Mouse (Mus musculus): Measurements from ENCODE around the gene Amhr2.

The Amhr2 gene

GRCm38 (mm10) chr15:102445146-102445545, at the start of gene Amhr2:
Gene Amhr2 (plus strand): TSS chr15:102445367.
- DNase-seq (ENCODE audit: low read depth, low spot score) = no peak

GRCm38 (mm10) chr15:102398629-102399028, 46.5 kb upstream of the Amhr2 start:
- DNase-seq (ENCODE audit: low read depth, low spot score) = no peak

- no peak for DNase-seq (ENCODE audit: low read depth, low spot score)
Observed at GRCm38 (mm10) chr15:102399229-102400221, 45.6 kb upstream of the Amhr2 start.

GRCm38 (mm10) chr15:102400476-102401045, 44.6 kb upstream of the Amhr2 start:
- DNase-seq (ENCODE audit: low read depth, low spot score) = no peak

- DNase-seq (ENCODE audit: low read depth, low spot score) = no peak
Observed at GRCm38 (mm10) chr15:102401278-102401677, 43.9 kb upstream of the Amhr2 start.

- DNase-seq (ENCODE audit: low read depth, low spot score) = no peak
Observed at GRCm38 (mm10) chr15:102402210-102402609, 43.0 kb upstream of the Amhr2 start.

GRCm38 (mm10) chr15:102404608-102405488, 40.3 kb upstream of the Amhr2 start:
- DNase-seq (ENCODE audit: low read depth, low spot score) = no peak

GRCm38 (mm10) chr15:102405489-102406195, 39.5 kb upstream of the Amhr2 start, which contains the start of gene Sp1:
Gene Sp1 (plus strand): TSS chr15:102406143.
- peak; percentile 99 for DNase-seq (ENCODE audit: low read depth, low spot score)

GRCm38 (mm10) chr15:102406196-102406911, 38.8 kb upstream of the Amhr2 start:
- no peak for DNase-seq (ENCODE audit: low read depth, low spot score)

- DNase-seq (ENCODE audit: low read depth, low spot score) = no peak
Observed at GRCm38 (mm10) chr15:102406912-102407580, 38.1 kb upstream of the Amhr2 start.

GRCm38 (mm10) chr15:102407681-102408557, 37.2 kb upstream of the Amhr2 start:
- no peak for DNase-seq (ENCODE audit: low read depth, low spot score)

- DNase-seq (ENCODE audit: low read depth, low spot score) = no peak
Observed at GRCm38 (mm10) chr15:102408558-102409130, 36.5 kb upstream of the Amhr2 start.

- no peak for DNase-seq (ENCODE audit: low read depth, low spot score)
Observed at GRCm38 (mm10) chr15:102409286-102409685, 35.9 kb upstream of the Amhr2 start.

- no peak for DNase-seq (ENCODE audit: low read depth, low spot score)
Observed at GRCm38 (mm10) chr15:102411077-102411476, 34.1 kb upstream of the Amhr2 start.

GRCm38 (mm10) chr15:102413687-102414086, 31.5 kb upstream of the Amhr2 start:
- DNase-seq (ENCODE audit: low read depth, low spot score) = no peak

- DNase-seq (ENCODE audit: low read depth, low spot score) = no peak
Observed at GRCm38 (mm10) chr15:102417524-102417923, 27.6 kb upstream of the Amhr2 start.

GRCm38 (mm10) chr15:102420986-102421385, 24.2 kb upstream of the Amhr2 start:
- DNase-seq (ENCODE audit: low read depth, low spot score) = no peak

- DNase-seq (ENCODE audit: low read depth, low spot score) = peak; percentile 49
Observed at GRCm38 (mm10) chr15:102421437-102421836, 23.7 kb upstream of the Amhr2 start.
